Comparison of ENCODE assay signal across 14 mouse cellular contexts in genomic region chr11:34909841-34910240, GRCm38 (mm10).
A peak's percentile ranks its signal among the peaks of the same experiment; 100 is the strongest.
DNase-seq lines count a peak whose midpoint lies in the region; ATAC-seq and TF ChIP-seq lines count a peak whose summit lies in the region.
"Had no signal": no experiment of that assay in that cellular context is flagged by ENCODE, and none has a peak within 500 bp of the region (broad histone marks: within the 10 kb centered on the region; RNA-seq: fewer than 3 reads in every experiment).

No protein-coding gene starts in this region.

- H3K9ac ChIP-seq in kidney, postnatal 0 days (ENCODE audit: low read depth, low read length) = no peak overlapping the region
- H3K9ac ChIP-seq: heart, embryonic 15.5 days; liver, postnatal 0 days; neural tube, embryonic 13.5 days had no signal

- no peak overlapping the region for H3K27ac ChIP-seq in kidney, postnatal 0 days
- no peak overlapping the region; the same call in 1 of the 2 replicates for H3K27ac ChIP-seq in embryonic facial prominence, embryonic 10.5 days (replicated peaks)
- H3K27ac ChIP-seq: heart, embryonic 15.5 days; neural tube, embryonic 13.5 days had no signal

- H3K36me3 ChIP-seq in kidney, postnatal 0 days (ENCODE audit: insufficient read depth, low read length) = no peaks in the 10 kb centered on the region
- H3K36me3 ChIP-seq in embryonic facial prominence, embryonic 10.5 days (replicated peaks) = no peaks in the 10 kb centered on the region
- H3K36me3 ChIP-seq: heart, embryonic 15.5 days; neural tube, embryonic 13.5 days had no signal

- intact Hi-C loops in gastrocnemius, postnatal 14 days (cut with DNase I; ENCODE audit: low total_unique reads) = no loop called here
- intact Hi-C loops in gastrocnemius, postnatal 36 days (cut with DNase I) = no loop called here

- peaks cover 8% of the 10 kb centered on the region; the same call in 1 of the 2 replicates for H3K4me1 ChIP-seq in kidney, postnatal 0 days (replicated peaks; ENCODE audit: insufficient read depth, low read length)
- H3K4me1 ChIP-seq in embryonic facial prominence, embryonic 10.5 days = peaks cover 32% of the 10 kb centered on the region
- H3K4me1 ChIP-seq: heart, embryonic 15.5 days; neural tube, embryonic 13.5 days had no signal

- no peak overlapping the region for H3K4me2 ChIP-seq in kidney, postnatal 0 days (ENCODE audit: low read length)
- H3K4me2 ChIP-seq: heart, embryonic 15.5 days; neural tube, embryonic 13.5 days had no signal

- H3K27me3 ChIP-seq in kidney, postnatal 0 days (ENCODE audit: insufficient read depth, low read length) = no peaks in the 10 kb centered on the region
- H3K27me3 ChIP-seq in embryonic facial prominence, embryonic 10.5 days (replicated peaks; ENCODE audit: low read depth, poor library complexity, severe bottlenecking) = peaks cover 23% of the 10 kb centered on the region
- H3K27me3 ChIP-seq: heart, embryonic 15.5 days; neural tube, embryonic 13.5 days had no signal

- DNase-seq in gastrocnemius, postnatal 14 days = peak; percentile 7
- DNase-seq in gastrocnemius, postnatal 36 days = no peak
- DNase-seq in kidney, postnatal 0 days (ENCODE audit: low spot score) = peak; percentile 79
- no peak for DNase-seq in kidney, adult 8-10 months
- peak; percentile 54 for DNase-seq in embryonic facial prominence, embryonic 10.5 days (ENCODE audit: low spot score)
- DNase-seq in lung, postnatal 25 days (ENCODE audit: low spot score) = peak; percentile 10
- no peak for DNase-seq in cerebellum, adult 9-10 months
- DNase-seq in spleen, adult 12 weeks (ENCODE audit: low spot score) = no peak
- DNase-seq: adrenal gland, postnatal 14 days; liver, postnatal 0 days; right cerebral cortex, adult 18-20 months had no signal

- no peak overlapping the region for H3K4me3 ChIP-seq in kidney, postnatal 0 days (replicated peaks; ENCODE audit: low read depth, low read length)
- H3K4me3 ChIP-seq in embryonic facial prominence, embryonic 10.5 days = no peak overlapping the region
- H3K4me3 ChIP-seq: heart, embryonic 15.5 days; neural tube, embryonic 13.5 days had no signal

- H3K9me3 ChIP-seq in kidney, postnatal 0 days (replicated peaks; ENCODE audit: low read length) = no peaks in the 10 kb centered on the region
- no peaks in the 10 kb centered on the region for H3K9me3 ChIP-seq in embryonic facial prominence, embryonic 10.5 days
- H3K9me3 ChIP-seq: heart, embryonic 15.5 days; neural tube, embryonic 13.5 days had no signal

- no peak for TF ChIP-seq CTCF in kidney, postnatal 0 days (IDR thresholded peaks at IDR 0.05; ENCODE audit: low read depth)

- ATAC-seq in kidney, postnatal 0 days (replicated peaks; ENCODE audit: low FRiP score, low read depth) = peak; percentile 73
- ATAC-seq: liver, postnatal 0 days; midbrain, embryonic 16.5 days had no signal

- 9% methylated on average over 5 of the region's 5 CpGs for WGBS in kidney, postnatal 0 days
- WGBS in embryonic facial prominence, embryonic 10.5 days = 36% methylated on average over 5 of the region's 5 CpGs

Comparison
In these comparisons a context has a peak if more than half of its experiments do, and no peak if none do; other contexts are left out.
1. DNase-seq: peak in gastrocnemius, postnatal 14 days (single experiment), kidney, postnatal 0 days (single experiment), embryonic facial prominence, embryonic 10.5 days (single experiment) and lung, postnatal 25 days (single experiment); none in gastrocnemius, postnatal 36 days (0 of 2), kidney, adult 8-10 months (0 of 2), cerebellum, adult 9-10 months (single experiment) and spleen, adult 12 weeks (single experiment).